ENCODE assay signal across 12 mouse cellular contexts in genomic region chr6:53006032-53006431, GRCm38 (mm10).
DNase-seq lines count a peak whose midpoint lies in the region; ATAC-seq and TF ChIP-seq lines count a peak whose summit lies in the region.
"Had no signal": no experiment of that assay in that cellular context is flagged by ENCODE, and none has a peak within 500 bp of the region (broad histone marks: within the 10 kb centered on the region; RNA-seq: fewer than 3 reads in every experiment).

No protein-coding gene starts in this region.

- no peak overlapping the region for H3K9ac ChIP-seq in midbrain, postnatal 0 days (replicated peaks; ENCODE audit: low read length, poor library complexity, severe bottlenecking)
- H3K9ac ChIP-seq in midbrain, embryonic 14.5 days (replicated peaks; ENCODE audit: low read length): no peak overlapping the region
- no peak overlapping the region for H3K9ac ChIP-seq in stomach, embryonic 16.5 days (ENCODE audit: low read length)
- H3K9ac ChIP-seq: hindbrain, embryonic 13.5 days had no signal

- 80% methylated on average over 3 of the region's 3 CpGs for WGBS in midbrain, postnatal 0 days
- 71% methylated on average over 3 of the region's 3 CpGs for WGBS in midbrain, embryonic 14.5 days
- 66% methylated on average over 3 of the region's 3 CpGs for whole genome bisulfite sequencing in stomach, embryonic 16.5 days

- no peak overlapping the region for H3K4me2 ChIP-seq in midbrain, postnatal 0 days (ENCODE audit: low read depth, low read length, poor library complexity, severe bottlenecking)
- no peak overlapping the region for H3K4me2 ChIP-seq in midbrain, embryonic 14.5 days (ENCODE audit: low read length)
- H3K4me2 ChIP-seq in stomach, embryonic 16.5 days (ENCODE audit: low read depth, low read length): no peak overlapping the region
- H3K4me2 ChIP-seq: heart, embryonic 11.5 days; hindbrain, embryonic 13.5 days had no signal

- no peak overlapping the region for H3K27ac ChIP-seq in midbrain, postnatal 0 days (ENCODE audit: low read depth, low read length)
- no peak overlapping the region for H3K27ac ChIP-seq in midbrain, embryonic 14.5 days (replicated peaks; ENCODE audit: low read depth, low read length)
- H3K27ac ChIP-seq in stomach, embryonic 16.5 days (ENCODE audit: low read length): peak overlapping the region; percentile 34
- H3K27ac ChIP-seq: hindbrain, embryonic 13.5 days had no signal

- DNase-seq in adrenal gland, postnatal 25 days: peak; percentile 19
- no peak for DNase-seq in adrenal gland, adult 8-10 months
- peak; percentile 35 for DNase-seq in midbrain, postnatal 0 days (ENCODE audit: low spot score)
- DNase-seq in midbrain, embryonic 14.5 days: no peak
- peak; percentile 22 to 55 for DNase-seq in kidney, postnatal 4 days
- no peak for DNase-seq in layer of hippocampus, postnatal 14 days (ENCODE audit: low spot score in 2 of 2)
- no peak for DNase-seq in right cerebral cortex, postnatal 4 days
- DNase-seq: right cerebral cortex, postnatal 14 days; thymus, adult 18-20 months had no signal

- H3K36me3 ChIP-seq in midbrain, postnatal 0 days (ENCODE audit: insufficient read depth, low read length): no peaks in the 10 kb centered on the region
- H3K36me3 ChIP-seq in midbrain, embryonic 14.5 days (ENCODE audit: control insufficient read depth, insufficient read depth, low read length): no peaks in the 10 kb centered on the region
- no peaks in the 10 kb centered on the region for H3K36me3 ChIP-seq in stomach, embryonic 16.5 days (ENCODE audit: control insufficient read depth, insufficient read depth, low read length)
- H3K36me3 ChIP-seq: hindbrain, embryonic 13.5 days had no signal

- no peak for TF ChIP-seq CTCF in midbrain, postnatal 0 days (IDR thresholded peaks at IDR 0.05)

- ATAC-seq in midbrain, postnatal 0 days (ENCODE audit: low FRiP score): no peak
- ATAC-seq in midbrain, embryonic 14.5 days (ENCODE audit: low FRiP score, low TSS enrichment): no peak
- peak; percentile 17; the same call in 1 of the 2 replicates for ATAC-seq in stomach, embryonic 16.5 days (ENCODE audit: insufficient read depth, low FRiP score)

- no peaks in the 10 kb centered on the region for H3K27me3 ChIP-seq in midbrain, postnatal 0 days (ENCODE audit: insufficient read depth, low read length)
- H3K27me3 ChIP-seq in midbrain, embryonic 14.5 days (ENCODE audit: control insufficient read depth, insufficient read depth, low read length): no peaks in the 10 kb centered on the region
- H3K27me3 ChIP-seq in stomach, embryonic 16.5 days (ENCODE audit: control insufficient read depth, insufficient read depth, low read length): no peaks in the 10 kb centered on the region
- H3K27me3 ChIP-seq: hindbrain, embryonic 13.5 days had no signal

- H3K9me3 ChIP-seq in midbrain, postnatal 0 days (ENCODE audit: low read length): no peaks in the 10 kb centered on the region
- no peaks in the 10 kb centered on the region for H3K9me3 ChIP-seq in midbrain, embryonic 14.5 days (ENCODE audit: control insufficient read depth, low read length)
- no peaks in the 10 kb centered on the region for H3K9me3 ChIP-seq in stomach, embryonic 16.5 days (replicated peaks; ENCODE audit: control insufficient read depth, low read length)
- H3K9me3 ChIP-seq: hindbrain, embryonic 13.5 days had no signal

- H3K4me1 ChIP-seq in midbrain, postnatal 0 days (ENCODE audit: insufficient read depth, low read length): no peaks in the 10 kb centered on the region
- H3K4me1 ChIP-seq in midbrain, embryonic 14.5 days (ENCODE audit: control insufficient read depth, insufficient read depth, low read length): no peaks in the 10 kb centered on the region
- H3K4me1 ChIP-seq in stomach, embryonic 16.5 days (ENCODE audit: control insufficient read depth, insufficient read depth, low read length): no peaks in the 10 kb centered on the region
- H3K4me1 ChIP-seq: hindbrain, embryonic 13.5 days had no signal

- H3K4me3 ChIP-seq in midbrain, postnatal 0 days (ENCODE audit: low read depth, low read length): no peak overlapping the region
- no peak overlapping the region for H3K4me3 ChIP-seq in midbrain, embryonic 14.5 days (replicated peaks; ENCODE audit: low read depth, low read length)
- H3K4me3 ChIP-seq in stomach, embryonic 16.5 days (replicated peaks; ENCODE audit: low read length): no peak overlapping the region
- H3K4me3 ChIP-seq: hindbrain, embryonic 13.5 days had no signal

Comparison
In these comparisons a context has a peak if more than half of its experiments do, and no peak if none do; other contexts are left out.
1. DNase-seq: peak in adrenal gland, postnatal 25 days (single experiment), midbrain, postnatal 0 days (single experiment) and kidney, postnatal 4 days (2 of 2); none in adrenal gland, adult 8-10 months (single experiment), midbrain, embryonic 14.5 days (single experiment), layer of hippocampus, postnatal 14 days (0 of 2) and right cerebral cortex, postnatal 4 days (single experiment).